Mouse (Mus musculus): ENCODE data around the gene Cnpy2.
A peak's percentile ranks its signal among the peaks of the same experiment; 100 is the strongest.

Gene Cnpy2

DNA sequence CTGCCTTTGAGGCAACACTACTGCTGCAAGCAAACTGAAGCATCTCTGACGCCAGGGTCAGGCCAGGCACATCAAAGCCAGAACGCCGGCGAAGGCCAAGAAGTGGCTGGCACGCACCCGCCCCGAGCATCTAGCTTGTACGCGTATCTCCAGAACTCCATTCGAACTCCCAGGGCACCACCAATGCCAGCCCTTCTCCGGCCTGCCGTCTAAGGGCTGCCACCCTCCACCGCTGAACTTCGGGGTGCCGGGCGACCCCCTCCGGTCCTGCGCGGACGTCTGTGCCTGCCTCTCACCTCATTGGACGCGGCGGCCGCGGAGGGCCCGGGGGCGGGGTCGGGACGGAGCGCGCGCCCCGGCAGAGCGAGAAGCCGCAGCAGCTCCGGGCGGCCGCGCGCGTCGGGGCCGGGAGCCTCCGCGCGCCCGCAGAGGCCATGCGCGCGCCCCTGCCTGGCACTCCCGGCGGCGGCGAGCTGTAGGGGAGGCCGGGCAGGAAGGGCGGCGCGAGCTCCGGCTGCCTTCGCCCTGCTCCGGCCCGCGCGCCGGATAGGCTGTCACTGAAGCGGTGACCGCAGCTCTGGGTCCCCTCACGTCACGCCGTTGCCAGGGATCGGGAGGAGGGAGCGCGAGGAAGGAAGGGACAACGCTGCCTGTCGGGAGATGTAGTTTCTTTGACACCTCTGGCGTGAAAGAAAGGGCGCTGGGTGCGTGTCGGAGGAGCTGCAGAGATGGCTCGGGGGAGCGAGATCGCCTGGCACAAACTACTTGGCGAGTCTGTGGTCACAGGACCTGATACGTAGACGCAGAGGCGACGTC is 46.4 kb downstream of the Cnpy2 start, which contains the start of gene Coq10a:
TSS of gene Coq10a (minus strand) at position 596 of the 816 bp plus-strand sequence.
- peak; percentile 79 to 88 for DNase-seq (ENCODE audit: low spot score in 2 of 2)

- DNase-seq (ENCODE audit: low spot score in 2 of 2), result no peak
These were observed 46.9 kb downstream of the Cnpy2 start for GRCm38 (mm10) chr10:128369218-128369543.

GRCm38 (mm10) chr10:128369599-128369998 is 47.3 kb downstream of the Cnpy2 start:
- DNase-seq (ENCODE audit: low spot score in 2 of 2), result no peak

GRCm38 (mm10) chr10:128370021-128370420 is 47.8 kb downstream of the Cnpy2 start:
- DNase-seq (ENCODE audit: low spot score in 2 of 2), result no peak

- no peak for DNase-seq (ENCODE audit: low spot score in 2 of 2)
These were observed 48.3 kb downstream of the Cnpy2 start for GRCm38 (mm10) chr10:128370601-128371000.

- no peak for DNase-seq (ENCODE audit: low spot score in 2 of 2)
These were observed 49.9 kb downstream of the Cnpy2 start for GRCm38 (mm10) chr10:128372142-128372541.

GRCm38 (mm10) chr10:128372989-128373748 is 50.9 kb downstream of the Cnpy2 start:
- DNase-seq (ENCODE audit: low spot score in 2 of 2), result no peak

DNA sequence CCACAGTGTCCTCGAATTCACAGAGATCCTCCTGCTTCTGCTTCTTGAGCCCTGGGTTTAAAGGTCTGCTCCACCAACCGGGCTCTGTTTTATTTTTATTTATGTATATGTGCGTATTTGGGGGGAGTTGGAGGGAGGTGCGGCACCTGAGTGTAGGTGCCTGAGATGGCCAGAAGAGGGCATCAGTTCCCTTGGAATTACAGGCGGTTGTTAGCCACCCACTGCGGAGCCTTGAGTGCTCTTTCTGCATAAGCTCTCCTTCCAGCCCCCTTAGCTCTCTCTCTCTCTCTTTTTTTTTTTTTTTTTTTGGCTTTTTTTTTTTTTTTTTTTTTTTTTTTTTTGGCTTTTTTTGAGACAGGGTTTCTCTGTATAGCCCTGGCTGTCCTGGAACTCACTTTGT is 52.1 kb downstream of the Cnpy2 start:
- DNase-seq (ENCODE audit: low spot score in 2 of 2), result no peak

GRCm38 (mm10) chr10:128376099-128376454 is 53.8 kb downstream of the Cnpy2 start:
- DNase-seq (ENCODE audit: low spot score in 2 of 2), result no peak

GRCm38 (mm10) chr10:128376455-128377211 is 54.4 kb downstream of the Cnpy2 start, which contains the start of gene Ankrd52:
Gene Ankrd52 (plus strand): TSS chr10:128377115.
- peak; percentile 72 to 90 for DNase-seq (ENCODE audit: low spot score in 2 of 2)
